Mouse (Mus musculus) lung, adult 2 months (tissue): ENCODE measurements around the gene Vmn1r74.

ENCODE experiments used
- CTCF ChIP-seq: fragments of 200-500 bp; IDR thresholded peaks from 2 replicates; pipeline ENCODE4 v1.5.1; 2011; ENCODE audit warnings: mild to moderate bottlenecking, low read length, control low read depth; ENCODE audit not compliant: insufficient read depth
- POLR2A ChIP-seq: fragments of 200-500 bp; IDR thresholded peaks from 2 replicates; pipeline ENCODE4 v1.6.1; 2011; ENCODE audit warnings: low read depth, mild to moderate bottlenecking, control low read depth, low read length, borderline replicate concordance; ENCODE audit errors: extremely low read depth

DNA sequence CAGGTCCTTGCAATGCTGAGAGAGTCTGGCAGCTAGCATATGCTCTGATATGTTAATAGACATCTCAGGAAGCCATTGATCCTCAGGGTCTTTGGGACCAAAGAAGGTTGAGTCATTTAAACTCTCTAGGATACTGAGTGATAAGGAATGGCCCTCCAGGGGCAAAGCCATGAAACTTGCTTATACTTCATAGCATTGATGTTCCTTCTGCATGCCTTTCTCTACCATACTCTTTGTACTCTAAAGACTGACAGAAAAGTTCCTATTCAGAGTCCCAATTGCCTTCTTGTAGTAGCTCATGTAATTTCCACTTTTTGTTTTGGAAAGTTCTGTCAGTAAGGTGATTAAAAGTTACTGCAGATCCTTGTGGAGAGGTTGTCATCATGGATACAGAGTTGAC, 40.5 kb downstream of the Vmn1r74 start, which contains the start of gene Vmn1r75:
- no peak for TF ChIP-seq POLR2A
- no peak for TF ChIP-seq CTCF
